Mouse (Mus musculus) liver, embryonic 12.5 days (tissue): ENCODE measurements around the gene Gm21732. TPM values are rescaled to one million over a fixed set of nuclear protein-coding genes. Genes with fewer than 3 reads are reported as not detected.
"Not testable (repeated sequence)": the region's sequence is repeated elsewhere in the genome, so short reads cannot be mapped to it uniquely, and the experiment has no call there.

ENCODE experiments used
- ATAC-seq: fragments of 200-750 bp; cut with Nextera tagmentation; 2 replicates; pipeline ENCODE4 v1.8.0; 2017; ENCODE audit warnings: moderate number of reproducible peaks, mild to moderate bottlenecking, moderate library complexity
- H3K27ac ChIP-seq: fragments of 300-500 bp; sonication (generic); 2 replicates; pipeline ENCODE4 v1.5.1; 2016; ENCODE audit warnings: mild to moderate bottlenecking
- H3K27me3 ChIP-seq: fragments of 300-500 bp; sonication (generic); replicated peaks from 2 replicates; pipeline ENCODE4 v1.6.1; 2016; ENCODE audit warnings: mild to moderate bottlenecking, moderate library complexity
- H3K36me3 ChIP-seq: fragments of 300-500 bp; sonication (generic); 2 replicates; pipeline ENCODE4 v1.6.1; 2016; ENCODE audit warnings: mild to moderate bottlenecking, moderate library complexity
- H3K4me1 ChIP-seq: fragments of 300-500 bp; sonication (generic); 2 replicates; pipeline ENCODE4 v1.6.1; 2016
- H3K4me2 ChIP-seq: fragments of 300-500 bp; sonication (generic); 2 replicates; pipeline ENCODE4 v1.6.1; 2016; ENCODE audit warnings: mild to moderate bottlenecking, moderate library complexity
- H3K4me3 ChIP-seq: fragments of 300-500 bp; sonication (generic); 2 replicates; pipeline ENCODE4 v1.5.1; 2016; ENCODE audit warnings: mild to moderate bottlenecking, moderate library complexity
- H3K9ac ChIP-seq: fragments of 300-500 bp; sonication (generic); 2 replicates; pipeline ENCODE4 v1.6.1; 2016; ENCODE audit warnings: mild to moderate bottlenecking, moderate library complexity
- H3K9me3 ChIP-seq: fragments of 300-500 bp; sonication (generic); replicated peaks from 2 replicates; pipeline ENCODE4 v1.6.1; 2016; ENCODE audit warnings: mild to moderate bottlenecking, moderate library complexity
- WGBS: fragments of 180-500 bp; shearing (Covaris S2); methylation state at CpG from one replicate; pipeline ENCODE4 v1.1.7; 2016; ENCODE audit not compliant: insufficient replicate concordance; 5-methylcytosine and 5-hydroxymethylcytosine counted together
- polyA plus RNA-seq: library from polyadenylated mRNA; unstranded; fragments of >200 nt; fragmentation: Nextera tagmentation; extraction: Ambion mirVana; gene quantifications from 2 replicates; pipeline ENCODE4 v1.2.1, GENCODE M21; 2016

Gene Gm21732
- polyA plus RNA-seq, result not detected in 2 replicates

DNA sequence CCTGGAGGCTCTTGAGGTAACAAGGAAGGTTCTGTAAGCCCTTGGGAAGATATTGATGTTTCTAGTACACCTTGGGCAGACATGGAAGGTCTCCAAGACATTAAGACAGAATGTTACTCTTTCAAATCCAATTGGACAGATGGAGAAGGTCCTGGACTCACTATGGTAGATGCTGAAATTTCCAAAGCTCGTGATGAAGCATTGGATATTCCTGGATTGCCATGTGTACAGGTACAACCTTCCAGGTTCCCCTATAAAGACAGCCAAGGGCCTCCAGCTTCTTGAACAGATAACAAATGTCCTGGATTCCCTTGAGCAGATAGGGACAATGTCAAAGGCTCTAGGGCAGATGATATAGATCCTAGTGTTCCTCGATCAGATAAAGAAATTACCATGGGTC lies at the start of gene Gm21732:
Gene Gm21732 (minus strand): TSS at position 101 of the 400 bp plus-strand sequence.
- not testable (repeated sequence) for ATAC-seq, H3K27me3 ChIP-seq, H3K4me1 ChIP-seq, H3K9ac ChIP-seq, H3K4me2 ChIP-seq, H3K36me3 ChIP-seq, H3K4me3 ChIP-seq, H3K27ac ChIP-seq, H3K9me3 ChIP-seq
- no CpG with 5 or more reads among the region's 2 CpGs for WGBS

Other genes with a start within 250 kb of the Gm21732 start
- not detected in 2 replicates for gene Gm20897, start 73.5 kb downstream of the Gm21732 start, polyA plus RNA-seq